Mouse (Mus musculus): ENCODE measurements at regions not wholly inside any gene's neighbourhood (a gene's known extent, or its start where the extent isn't known, plus 50 kb on each side); places are given as distances from the start of the nearest gene placed in this dataset.

DNA sequence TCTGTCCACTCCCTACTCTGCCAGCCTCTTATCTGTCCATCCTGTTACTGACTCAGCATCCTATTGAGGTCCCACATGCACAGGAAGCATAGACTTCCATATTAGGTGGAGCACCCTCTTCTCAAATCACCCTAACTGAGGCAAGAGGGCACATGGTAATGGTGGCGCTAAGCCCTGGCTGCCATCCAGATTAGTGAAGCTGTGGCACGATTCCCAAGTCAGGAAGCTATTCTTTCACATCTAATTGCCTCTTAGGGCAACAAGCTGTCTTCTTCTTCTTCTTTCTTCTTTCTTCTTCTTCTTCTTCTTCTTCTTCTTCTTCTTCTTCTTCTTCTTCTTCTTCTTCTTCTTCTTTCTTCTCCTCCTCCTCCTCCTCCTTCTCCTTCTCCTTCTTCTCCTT lies 195.7 kb upstream of the Sall1 start:
- TF ChIP-seq CTCF (IDR thresholded peaks at IDR 0.05; ENCODE audit: insufficient read depth, low read length) (no peak), POLR2A (IDR thresholded peaks at IDR 0.05; ENCODE audit: borderline replicate concordance, extremely low read depth, low read depth, low read length) (no peak)

All from lung, adult 2 months (tissue).